Mouse (Mus musculus): ENCODE results near the gene Ppp1r14b. TPM values are rescaled to one million over a fixed set of nuclear protein-coding genes. Genes with fewer than 3 reads are reported as not detected.

Ppp1r14b gene
- 100 to 1,000 TPM; 261 to 293 TPM for total RNA-seq (2021)
- long read RNA-seq, experiment 1, transcript Ppp1r14b-201 (4 exons, 999 nt), result major isoform, 103 of 118 reads
- long read RNA-seq, experiment 1, transcript Ppp1r14b-202 (3 exons, 552 nt), result minor isoform, 8 of 118 reads
- long read RNA-seq, experiment 1, partial matches to known transcripts, result 0 of 118 reads
- long read RNA-seq, experiment 1, other reads (novel, unspliced or antisense), result 3 of 118 reads
- long read RNA-seq, experiment 2, transcript Ppp1r14b-201 (4 exons, 999 nt), result major isoform, 128 of 147 reads
- long read RNA-seq, experiment 2, transcript Ppp1r14b-202 (3 exons, 552 nt), result minor isoform, 13 of 147 reads
- long read RNA-seq, experiment 2, partial matches to known transcripts, result 0 of 147 reads
- long read RNA-seq, experiment 2, other reads (novel, unspliced or antisense), result 3 of 147 reads

GRCm38 (mm10) chr19:6974211-6975205 lies at the start of gene Ppp1r14b:
Gene Ppp1r14b (plus strand): TSS chr19:6974968.
- peak; percentile 85 for DNase-seq

GRCm38 (mm10) chr19:6925307-6925573 lies 49.5 kb upstream of the Ppp1r14b start, which contains the start of gene Catsperz:
Gene Catsperz (minus strand): TSS chr19:6925380.
- no peak for DNase-seq

DNA sequence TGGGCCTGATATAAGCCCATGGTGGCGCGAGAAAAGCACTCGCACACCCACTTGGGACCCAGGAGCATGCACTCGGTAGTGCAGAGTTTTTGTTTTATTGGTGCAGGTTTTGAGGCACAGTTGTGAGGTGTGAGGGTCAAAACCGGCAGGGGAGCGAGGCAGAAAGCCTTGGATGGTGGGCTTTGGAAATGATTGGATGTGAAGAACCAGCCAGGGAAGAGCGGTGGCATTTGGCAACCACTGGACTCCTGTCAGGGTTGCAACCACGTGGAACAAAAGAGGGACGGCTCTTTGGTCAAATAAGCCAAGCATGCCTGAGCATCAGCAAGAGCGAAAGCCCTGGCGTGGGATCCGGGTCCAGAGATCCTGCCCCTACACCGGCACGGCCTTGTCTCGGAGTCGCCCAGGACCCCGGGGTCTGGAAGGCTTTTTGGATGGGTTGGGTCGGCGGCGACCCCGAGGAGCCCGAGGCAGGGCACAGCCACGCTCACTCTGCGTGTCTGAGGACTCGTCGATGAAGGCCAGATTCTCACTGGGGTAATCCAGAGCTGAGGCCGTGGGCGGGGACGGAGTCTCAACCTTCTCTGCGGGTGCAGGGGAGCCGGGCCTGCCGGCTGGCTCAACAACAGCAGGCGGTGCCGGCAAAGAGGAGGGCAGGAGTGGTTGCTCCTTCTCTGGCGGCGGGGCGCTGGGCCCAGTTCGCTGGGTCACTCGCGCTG lies 49.0 kb upstream of the Ppp1r14b start:
- no peak for DNase-seq

DNA sequence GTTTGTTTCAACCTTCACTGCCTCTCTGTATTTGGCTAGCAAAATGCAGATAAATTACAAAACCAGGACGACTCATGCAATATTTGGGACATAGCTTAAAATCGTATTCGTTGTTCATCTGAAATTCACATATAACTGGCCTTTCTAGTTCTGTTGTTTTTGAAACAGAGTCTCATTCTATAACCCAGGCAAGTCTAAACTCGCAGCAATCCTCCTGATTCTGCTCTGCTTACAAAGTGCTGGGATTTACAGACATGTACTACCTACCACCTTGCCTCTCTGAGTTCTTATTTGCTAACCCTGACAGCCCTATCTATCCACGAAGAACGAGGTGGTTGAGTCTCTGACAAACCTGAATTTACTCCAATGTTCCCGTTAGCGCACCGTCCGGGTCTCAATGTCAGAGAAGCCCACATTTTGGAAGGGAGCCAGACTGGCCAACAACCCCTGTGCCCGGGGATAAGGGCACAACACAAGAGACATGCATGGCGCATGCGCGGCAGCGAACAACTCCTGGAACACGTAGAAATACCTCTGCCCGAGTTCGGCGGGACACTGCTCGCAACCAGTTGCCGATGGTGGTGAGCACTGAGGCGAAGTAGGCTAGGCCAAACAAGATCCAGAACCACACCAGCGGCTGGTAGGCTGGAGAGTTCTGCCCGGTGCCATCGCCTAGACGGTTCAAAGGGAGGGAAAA lies 48.1 kb upstream of the Ppp1r14b start:
- DNase-seq, result no peak

- DNase-seq, result no peak
Observed at GRCm38 (mm10) chr19:6928080-6928479, 46.7 kb upstream of the Ppp1r14b start.

GRCm38 (mm10) chr19:6931002-6931401 lies 43.8 kb upstream of the Ppp1r14b start:
- no peak for DNase-seq

DNA sequence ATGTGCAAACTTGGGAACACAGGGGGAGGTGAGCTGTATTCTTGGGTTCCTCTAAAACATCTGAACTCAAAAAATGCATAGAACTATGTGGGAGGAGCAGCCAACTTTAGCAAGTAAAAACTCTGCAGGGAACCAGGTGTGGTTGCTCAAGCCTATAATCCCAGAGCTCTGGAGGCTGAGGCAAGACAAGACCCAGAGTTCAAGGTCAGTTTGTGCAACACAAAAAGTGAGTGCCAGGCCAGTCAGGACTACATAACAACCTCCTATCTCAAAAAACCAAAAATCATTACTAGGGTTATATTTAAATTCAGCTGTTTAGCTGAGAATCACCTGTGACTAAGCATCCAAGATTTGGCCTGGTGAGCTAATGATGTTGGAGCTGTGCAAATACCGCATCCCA lies 42.8 kb upstream of the Ppp1r14b start:
- no peak for DNase-seq

DNA sequence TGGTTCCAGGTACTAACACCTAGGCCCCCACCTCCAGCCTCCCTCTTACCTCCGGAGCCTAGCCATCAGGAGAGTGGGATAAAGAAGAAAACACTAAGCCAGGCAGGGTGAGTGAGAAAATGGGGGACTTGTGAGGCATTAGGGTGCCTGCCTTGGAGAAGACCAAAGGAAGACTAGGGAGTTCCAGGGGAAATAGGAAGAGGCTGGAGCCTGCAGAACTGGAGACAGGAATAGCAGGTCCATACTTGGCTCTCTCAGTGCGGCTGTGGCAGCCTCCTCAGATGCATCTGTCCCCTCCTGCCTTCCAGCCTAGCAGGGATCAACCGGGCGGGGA lies 41.7 kb upstream of the Ppp1r14b start:
- no peak for DNase-seq

DNA sequence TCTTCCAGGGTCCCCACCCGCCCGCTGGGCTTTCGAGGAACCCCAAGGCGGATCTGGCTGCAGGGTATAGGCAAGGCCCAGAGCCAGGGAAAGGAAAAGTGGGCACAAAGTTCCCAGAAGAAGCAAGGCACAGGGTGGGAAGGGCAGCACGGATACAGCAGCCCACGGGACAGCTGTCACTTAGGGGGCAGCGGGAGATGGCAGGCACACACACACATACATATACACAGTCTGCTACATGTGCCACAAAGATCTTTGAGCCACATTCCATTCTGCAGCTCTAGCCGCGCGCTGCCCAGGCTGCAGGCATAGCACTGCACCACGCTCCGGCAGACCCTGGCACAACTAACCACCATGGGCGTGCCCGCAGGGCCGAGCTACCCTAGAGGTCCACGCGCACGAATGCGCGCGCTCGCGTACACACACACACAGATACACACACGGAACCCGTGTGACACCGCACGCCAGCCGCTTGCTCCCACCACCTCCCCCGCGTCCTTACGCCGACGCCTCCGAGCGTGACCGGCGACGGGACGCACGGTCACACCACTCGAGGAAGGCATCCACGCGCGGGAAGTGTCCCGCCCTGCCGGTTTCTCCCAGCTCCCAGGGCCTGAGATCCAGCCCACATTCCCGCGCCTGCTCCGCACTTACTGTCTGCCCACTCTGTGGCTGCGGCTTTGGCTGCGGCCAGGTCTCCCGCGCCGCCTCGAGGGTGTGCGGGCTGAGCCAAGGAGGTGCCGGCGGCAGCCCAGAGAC lies 41.2 kb upstream of the Ppp1r14b start:
- DNase-seq, result no peak

DNA sequence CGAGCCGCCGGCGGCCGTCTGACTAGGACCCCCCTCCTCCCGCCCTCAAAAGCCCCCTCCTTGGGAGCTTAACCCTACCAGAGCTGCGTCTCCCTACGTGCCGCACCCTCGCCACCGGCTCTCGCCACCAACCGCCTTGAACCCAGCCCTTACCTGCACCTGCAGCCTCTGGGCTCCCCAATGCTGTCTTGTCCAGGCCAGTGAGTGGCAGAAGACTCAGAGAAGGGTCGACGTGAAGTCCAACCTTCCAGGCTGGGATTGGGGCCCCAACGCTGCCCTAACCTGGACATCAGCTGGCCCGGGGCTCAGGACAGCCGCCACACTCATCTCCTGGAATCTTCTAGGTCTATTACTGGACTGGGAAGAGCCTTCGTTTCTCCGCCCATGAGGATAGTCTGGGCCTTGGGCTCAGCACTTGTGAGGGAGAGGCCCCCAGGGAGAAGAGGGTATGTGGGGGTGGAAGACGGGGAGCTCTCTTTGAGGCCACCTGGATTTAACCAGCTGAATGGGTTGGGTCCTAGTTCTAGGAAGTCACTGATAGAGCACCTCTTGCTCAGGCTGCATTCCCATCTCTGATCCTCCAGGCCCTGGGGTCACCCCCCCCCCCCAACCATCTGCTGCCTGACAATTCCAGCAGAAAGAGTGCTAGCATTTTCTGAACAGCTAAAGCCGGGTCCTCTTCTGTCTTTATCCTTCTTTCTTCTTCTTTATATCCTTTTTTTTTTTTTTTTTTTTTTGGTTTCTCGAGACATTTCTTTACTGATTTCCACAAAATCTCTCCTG lies 40.4 kb upstream of the Ppp1r14b start, which contains the start of gene Kcnk4:
Gene Kcnk4, minus strand, starts transcription at position 321 of the 783 bp plus-strand sequence.
- no peak for DNase-seq

- DNase-seq, result no peak
Observed at GRCm38 (mm10) chr19:6936299-6936698, 38.5 kb upstream of the Ppp1r14b start.

GRCm38 (mm10) chr19:6937541-6938465 lies 37.0 kb upstream of the Ppp1r14b start:
- no peak for DNase-seq

GRCm38 (mm10) chr19:6939106-6940002 lies 35.4 kb upstream of the Ppp1r14b start:
- DNase-seq, result no peak

GRCm38 (mm10) chr19:6940396-6941351 lies 34.1 kb upstream of the Ppp1r14b start:
- DNase-seq, result no peak

GRCm38 (mm10) chr19:6941372-6942248 lies 33.2 kb upstream of the Ppp1r14b start, which contains the start of gene Bad:
Gene Bad (plus strand): TSS chr19:6941861.
- peak; percentile 98 for DNase-seq

DNA sequence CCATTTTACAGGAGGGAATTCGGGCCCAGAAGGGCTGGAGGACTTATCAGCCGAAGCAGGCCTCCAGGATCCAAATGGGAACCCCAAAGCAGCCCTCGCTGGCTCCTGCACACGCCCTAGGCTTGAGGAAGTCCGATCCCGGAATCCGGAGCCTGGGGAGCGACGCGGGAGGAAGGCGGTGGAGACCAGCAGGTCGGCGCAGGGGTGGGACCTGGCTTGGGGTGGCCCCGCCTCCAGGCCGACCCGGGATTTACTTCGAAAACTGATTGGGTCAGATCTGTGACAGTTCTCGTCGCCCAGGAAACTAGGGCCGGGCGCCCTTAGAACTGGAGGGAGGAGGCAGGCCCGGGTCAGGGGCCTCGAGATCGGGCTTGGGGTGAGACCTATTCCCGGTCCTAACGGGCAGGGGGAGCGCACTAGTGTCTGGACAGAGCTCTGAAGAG lies 32.5 kb upstream of the Ppp1r14b start, which contains the start of gene Gpr137:
Gene Gpr137, minus strand, starts transcription at position 232 of the 443 bp plus-strand sequence.
- DNase-seq, result peak; percentile 92
